Mouse (Mus musculus) embryo, embryonic 10.5 days (tissue): ENCODE data around the gene Rhbg.

Source experiments
- DNase-seq: peaks from one replicate; pipeline ENCODE4 v3.0.0-alpha.2; 2015; ENCODE audit warnings: low spot score

Gene Rhbg

GRCm38 (mm10) chr3:88256382-88256781, 1.9 kb upstream of the Rhbg start:
- no peak for DNase-seq

DNA sequence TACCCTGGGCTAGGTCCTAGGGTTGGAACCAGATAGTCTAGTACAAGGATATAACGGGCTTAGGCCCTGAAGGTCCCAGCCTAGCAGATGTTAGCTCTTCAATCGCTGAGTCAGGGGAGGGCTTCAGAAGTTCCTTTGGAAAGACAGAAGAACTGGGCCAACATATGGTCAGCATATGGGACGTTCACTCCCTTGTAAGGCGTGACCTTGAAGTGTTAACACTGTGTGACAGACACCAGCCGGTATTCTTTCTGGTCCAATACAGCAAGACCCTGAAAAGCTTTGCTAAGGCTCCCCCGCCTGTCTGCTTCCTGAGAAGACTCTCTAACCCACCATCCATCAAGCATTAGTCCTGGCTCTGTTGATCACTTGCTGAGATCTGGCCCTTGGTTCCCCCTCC, 1.4 kb upstream of the Rhbg start:
- DNase-seq: no peak

DNA sequence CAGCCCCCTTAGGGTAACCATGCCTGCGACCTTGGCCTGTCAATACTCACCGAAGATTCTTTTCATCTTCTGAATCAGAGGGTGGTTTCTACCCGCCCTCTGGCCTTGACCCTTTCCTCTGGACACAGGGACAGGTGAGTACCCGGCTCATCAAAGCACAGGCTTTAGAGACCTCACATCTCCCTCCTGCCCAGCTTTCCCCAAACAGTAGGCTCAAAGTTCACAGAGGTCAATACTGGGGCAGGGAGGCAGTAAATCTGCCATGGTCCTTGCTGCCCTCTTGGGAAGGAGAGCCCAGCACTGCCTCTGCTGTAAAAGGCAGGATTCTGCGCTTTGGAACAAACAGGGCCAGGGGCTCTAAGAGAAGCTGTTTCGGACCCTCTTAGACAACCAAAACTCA, 1.8 kb downstream of the Rhbg start:
- DNase-seq: no peak

DNA sequence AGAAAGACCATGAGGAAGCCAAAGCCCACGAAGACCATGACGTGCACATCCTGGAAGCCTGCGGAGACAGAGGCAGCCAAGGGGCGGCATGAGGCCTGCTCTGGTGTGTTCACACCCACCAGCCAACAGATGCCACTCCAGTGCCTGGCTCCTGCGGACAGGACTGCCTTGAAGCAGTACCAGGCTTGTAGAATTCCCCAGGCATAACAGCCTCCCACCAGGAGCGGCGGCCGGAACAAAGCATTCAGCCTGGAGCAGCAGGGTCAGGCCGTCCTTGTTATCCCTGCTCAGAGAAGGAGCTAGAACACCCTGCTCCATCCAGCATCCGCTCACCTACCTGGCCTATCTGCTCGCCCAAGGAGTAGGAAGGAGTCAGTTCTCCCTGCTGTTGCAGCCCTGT, 6.1 kb downstream of the Rhbg start:
- no peak for DNase-seq

- no peak for DNase-seq
Measured at GRCm38 (mm10) chr3:88247666-88248065, 6.8 kb downstream of the Rhbg start.

DNA sequence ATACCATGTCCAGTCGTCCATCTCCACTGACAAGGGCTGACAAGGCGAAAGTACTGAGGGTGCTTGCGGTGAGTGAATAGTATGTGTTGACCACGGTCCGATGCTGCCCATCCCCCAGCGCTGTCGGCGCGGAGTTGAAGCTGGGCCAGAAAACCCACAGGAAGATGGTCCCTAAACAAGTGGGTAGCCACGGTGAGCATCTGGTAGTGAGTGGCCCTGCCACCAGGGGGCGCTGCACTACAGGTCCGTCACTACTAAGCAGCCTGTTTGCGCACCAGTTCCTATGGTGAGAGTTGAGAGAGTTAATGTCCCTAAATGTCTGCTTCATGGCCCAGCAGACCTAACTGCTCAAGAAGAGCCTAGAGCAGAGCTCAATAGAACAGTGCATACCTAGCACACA, 8.7 kb downstream of the Rhbg start:
- peak; percentile 80 for DNase-seq

DNA sequence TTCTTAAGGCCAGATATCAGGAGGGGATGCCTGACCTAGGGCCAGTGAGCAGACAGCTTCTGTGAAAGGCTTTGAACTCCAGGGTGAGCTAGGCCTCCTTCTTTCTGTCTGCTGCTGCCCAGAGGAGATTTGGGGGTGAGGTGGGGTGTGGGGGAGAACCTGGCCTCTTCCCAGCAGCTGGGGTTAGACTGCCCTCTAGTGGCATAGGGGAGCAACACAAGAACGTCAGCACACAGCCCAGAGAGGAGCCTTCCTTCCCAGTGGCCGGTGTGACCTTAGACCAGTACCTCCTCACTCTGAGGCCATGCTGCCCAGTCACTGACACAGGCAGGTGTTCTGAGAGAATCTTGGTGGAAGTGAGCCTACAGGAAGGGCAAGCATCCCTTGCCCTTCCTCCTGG, 10.4 kb downstream of the Rhbg start:
- peak; percentile 81 for DNase-seq

DNA sequence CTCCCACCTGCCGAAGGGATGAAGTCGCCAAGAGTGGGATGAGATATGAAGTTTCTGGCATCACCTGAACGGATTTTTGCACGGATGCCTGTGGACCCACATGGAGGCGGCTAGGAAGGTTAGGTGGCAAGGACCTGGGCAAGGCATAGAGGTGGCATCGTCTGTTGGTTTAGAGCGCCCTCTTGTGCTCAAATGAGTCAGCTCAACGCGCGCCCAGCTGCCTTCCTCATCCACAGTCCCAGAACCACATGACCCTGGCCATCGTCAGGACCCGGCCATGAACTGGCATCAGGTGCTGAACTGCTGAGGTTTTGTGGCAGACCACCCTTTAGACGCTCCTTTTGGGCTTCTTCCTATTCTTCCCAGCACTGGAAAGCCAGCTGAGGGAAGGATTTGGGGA, 12.0 kb downstream of the Rhbg start:
- DNase-seq: peak; percentile 91

DNA sequence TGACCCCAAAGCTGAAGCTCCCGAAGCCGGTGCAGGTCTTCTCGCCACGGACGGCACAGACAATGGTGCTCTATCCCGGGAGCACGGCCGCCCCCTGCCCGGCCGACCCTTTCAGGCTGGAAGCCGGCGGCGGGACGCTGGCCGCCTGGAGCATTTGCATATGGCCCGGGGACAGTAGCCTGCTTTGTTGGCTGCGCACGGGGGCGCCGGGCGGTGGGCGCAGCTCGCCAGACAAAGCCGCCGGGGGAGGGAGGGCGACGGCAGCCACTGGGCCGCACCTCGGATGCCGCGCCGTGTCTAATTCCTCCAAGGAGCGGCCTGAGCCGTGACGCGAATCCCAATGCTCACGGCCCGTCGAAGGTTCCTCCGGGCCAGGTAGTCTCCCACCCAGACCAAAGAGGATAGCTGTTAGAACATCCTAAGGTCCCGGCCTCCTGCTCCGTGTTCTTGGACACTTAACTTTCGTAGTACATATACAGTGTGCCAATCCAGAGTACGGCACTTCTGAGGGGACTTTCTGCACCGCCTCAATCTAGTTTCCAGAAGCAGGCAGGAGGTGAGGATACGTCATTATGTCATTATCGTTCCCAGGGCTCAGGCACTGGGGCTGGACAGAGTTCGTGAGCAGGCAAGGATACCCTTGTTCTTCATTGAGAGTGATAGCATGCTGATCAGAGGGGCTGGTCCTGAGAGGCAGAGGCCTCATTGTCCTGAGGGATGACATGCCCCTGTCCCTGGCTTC, 13.3 kb downstream of the Rhbg start:
- peak; percentile 69 for DNase-seq

DNA sequence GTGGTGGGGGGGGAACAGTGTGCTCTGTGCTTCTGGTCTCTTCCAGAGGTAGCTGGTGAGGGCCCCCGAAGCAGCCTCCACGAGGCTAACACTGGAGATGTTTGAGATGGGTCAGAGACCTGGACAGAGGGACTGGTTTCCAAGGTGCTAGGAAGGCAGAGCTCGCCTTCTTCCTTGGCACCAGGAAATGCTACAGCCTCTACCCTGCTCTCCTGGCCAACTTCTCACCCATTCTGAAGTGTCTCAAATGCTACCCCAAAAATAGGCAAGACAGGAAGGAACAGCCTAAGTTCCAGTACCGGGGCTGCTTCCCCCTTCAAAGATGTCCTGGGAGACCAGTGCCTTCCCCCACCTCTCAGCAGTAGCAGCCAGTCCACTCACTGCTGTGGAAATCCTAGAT, 15.1 kb downstream of the Rhbg start:
- DNase-seq: no peak

DNA sequence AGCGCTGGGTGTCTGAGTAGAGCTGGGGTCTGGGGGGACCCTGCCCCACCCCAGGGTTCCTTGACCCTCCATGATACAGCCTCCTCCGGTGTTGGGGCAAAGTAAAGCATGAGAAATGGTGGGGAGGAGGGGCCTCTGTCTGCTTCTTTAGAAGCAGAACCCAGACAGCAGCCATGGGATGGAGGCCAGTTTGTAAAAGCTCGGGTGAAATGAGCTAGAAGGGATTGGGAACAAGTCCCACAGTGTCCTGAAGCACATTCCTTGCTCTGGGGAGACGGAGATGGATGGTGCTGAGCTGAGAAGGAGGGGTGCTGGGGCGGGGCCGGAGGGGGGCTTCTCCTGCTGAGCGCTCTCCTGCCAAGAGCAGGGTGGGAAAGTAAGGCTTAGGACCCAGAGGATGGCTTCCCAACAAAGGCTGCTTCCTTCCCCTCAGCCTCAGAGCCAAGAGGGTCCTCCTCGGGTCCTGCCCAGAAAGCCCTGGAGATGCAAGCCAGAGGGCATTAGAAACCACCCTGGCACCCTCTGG, 15.6 kb downstream of the Rhbg start:
- no peak for DNase-seq

GRCm38 (mm10) chr3:88237556-88238194, 16.8 kb downstream of the Rhbg start:
- peak; percentile 66 for DNase-seq

- no peak for DNase-seq
Measured at GRCm38 (mm10) chr3:88237161-88237555, 17.4 kb downstream of the Rhbg start.

DNA sequence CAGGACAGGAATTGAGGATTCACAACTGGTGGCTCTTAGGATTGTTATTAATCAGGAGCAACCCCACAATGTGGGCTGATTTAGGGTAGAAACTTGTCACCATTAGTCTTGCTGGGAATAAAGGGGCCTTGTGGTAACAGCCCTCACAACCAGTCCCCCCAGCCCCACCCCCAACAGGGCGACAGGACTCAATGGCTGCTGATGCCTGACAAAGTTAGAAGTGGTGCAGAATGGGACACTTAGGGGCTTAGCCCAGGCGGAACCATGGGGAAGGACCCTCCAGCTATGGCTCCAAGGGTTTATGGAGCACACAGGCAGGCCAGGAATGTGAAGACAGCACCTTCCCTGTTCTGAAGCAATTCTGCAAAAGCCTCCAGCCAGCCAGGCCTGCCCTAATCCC, 18.9 kb downstream of the Rhbg start:
- DNase-seq: no peak

DNA sequence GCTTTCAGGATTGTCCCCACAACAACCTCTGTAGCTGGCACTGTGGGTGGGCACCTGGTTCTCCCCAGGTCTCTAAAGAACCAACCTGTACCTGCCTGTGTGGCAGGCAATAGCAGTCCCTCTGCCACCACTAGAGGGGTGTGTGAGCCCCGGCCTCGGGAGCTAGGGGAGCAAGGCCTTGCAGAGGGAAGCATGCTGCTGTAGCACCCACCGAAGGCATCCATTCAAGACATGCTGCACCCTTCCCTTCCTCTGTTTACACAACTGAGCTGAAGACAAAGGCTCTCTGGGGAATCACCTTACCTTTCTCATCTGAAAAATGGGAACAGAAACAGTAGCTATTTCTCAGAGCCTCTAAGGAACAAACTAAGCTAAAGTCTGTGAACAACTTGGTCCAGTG, 19.3 kb downstream of the Rhbg start:
- no peak for DNase-seq

GRCm38 (mm10) chr3:88234041-88234440, 20.5 kb downstream of the Rhbg start:
- no peak for DNase-seq

DNA sequence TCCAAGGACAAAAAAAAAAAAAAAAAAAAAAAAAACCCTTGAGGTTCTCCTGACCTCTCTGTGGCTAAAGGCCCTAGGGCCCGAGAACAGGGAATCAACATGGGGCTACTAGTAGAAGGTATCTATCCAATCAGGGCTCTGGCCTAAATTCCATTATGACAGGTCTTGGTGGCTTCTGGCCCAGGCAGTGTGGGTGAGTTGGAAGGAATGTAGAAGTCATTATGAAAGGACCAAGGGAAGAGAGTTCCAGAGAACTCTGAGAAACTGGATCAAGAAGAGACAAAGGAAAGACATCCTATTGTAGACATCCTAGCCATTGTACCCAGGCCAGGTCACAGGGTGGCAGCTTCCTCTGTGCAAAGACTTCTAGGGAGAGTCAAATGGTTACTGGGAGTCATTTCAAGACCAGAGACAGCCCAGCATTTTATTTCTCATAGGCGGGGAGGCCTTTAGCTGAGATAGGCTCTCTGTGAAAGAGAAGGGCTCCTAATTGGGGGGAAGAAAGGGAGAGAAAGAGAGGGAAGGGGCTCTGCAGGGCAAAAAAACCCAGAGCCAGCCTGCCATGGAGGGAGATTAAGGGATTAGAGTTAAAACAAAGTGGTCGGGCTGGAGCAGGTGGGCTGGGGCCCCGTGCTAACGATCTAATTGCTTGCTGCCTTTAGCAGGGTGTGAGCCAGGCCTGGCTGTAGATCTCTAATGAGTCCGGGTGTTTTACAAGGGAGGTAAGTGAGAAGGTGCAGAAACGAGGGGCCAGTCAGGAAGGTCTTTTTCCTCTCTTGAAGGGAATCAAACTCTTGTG, 21.5 kb downstream of the Rhbg start:
- no peak for DNase-seq

DNA sequence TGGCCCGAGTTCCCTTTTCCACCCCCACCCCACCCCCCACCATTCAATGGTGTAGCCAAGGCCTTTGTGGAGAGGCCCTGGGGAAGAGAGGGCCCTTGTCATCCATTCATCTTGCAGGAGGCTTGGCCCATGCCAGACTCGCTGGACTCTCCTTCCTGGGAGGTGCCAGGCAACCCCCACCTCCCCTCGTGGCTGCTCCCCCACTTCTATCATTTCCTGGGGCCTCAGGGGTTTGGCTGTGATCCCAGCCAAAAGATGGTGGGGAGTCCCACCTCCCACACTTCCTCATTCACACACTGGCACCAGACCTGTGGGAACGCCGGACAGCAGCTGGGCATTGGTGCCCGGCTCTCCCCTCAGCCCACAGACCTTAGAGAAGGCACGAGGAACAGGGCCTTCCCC, 22.2 kb downstream of the Rhbg start:
- no peak for DNase-seq

GRCm38 (mm10) chr3:88231061-88231641, 23.4 kb downstream of the Rhbg start:
- DNase-seq: no peak

- DNase-seq: no peak
Measured at GRCm38 (mm10) chr3:88230262-88231047, 24.1 kb downstream of the Rhbg start.

DNA sequence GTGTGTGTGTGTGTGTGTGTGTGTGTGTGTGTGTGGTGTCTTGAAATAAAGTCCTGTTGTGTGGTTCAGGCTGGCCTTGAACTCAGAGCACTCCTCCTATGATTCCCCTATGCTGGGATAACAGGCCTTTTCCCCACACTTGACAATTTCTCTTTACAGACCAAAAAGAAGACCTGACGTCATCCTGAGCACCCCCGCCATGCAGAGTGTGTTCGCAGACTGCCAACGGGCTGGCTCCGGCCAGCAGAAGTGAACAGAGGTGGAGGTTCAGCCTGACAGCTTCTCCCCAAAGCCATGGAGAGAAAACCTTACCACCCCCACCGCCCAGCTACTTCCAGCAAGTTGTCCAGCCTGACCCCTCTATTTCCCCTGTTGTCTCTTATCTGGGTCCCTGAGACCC, 25.0 kb downstream of the Rhbg start:
- no peak for DNase-seq

GRCm38 (mm10) chr3:88228906-88229305, 25.6 kb downstream of the Rhbg start:
- DNase-seq: no peak
